ENCODE assay signal across 8 mouse cellular contexts in the genomic region with DNA sequence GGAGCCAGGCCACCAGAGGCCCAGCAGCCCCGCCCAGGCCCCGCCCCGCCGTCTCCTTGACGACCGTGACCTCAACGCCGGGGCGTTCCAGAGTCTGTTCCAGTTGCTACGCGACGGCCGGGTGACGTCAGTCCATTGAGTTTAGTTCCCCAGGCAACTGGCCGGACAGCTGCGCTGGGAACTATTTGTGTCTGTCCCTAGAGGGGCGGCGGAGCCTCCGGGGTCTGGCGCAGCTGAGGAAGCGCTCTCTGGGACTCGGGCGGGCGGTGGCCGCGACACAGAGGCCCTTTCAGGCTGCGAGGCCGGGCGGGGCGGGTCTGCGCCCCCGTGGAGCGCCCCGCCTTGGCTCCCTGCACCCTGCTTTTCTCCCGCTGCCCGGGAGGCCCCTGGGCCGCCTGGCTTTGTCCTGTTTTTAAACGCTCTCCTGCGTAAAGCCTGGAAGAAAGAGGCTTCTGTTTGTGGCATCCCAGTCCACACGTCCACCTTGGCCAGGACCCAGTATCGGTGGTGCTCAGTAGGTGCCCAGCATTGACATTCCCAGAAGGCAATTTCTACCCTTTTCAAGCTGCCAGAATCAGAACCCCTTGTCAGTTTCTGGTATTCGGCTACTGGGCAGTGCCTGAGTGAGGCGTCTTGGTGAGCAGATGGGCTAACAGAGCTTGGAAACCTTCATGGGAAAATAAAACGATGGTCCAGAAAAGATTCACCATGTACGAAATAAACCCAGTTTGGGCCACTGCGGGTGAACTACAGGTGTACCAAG. TPM values are rescaled to one million over a fixed set of nuclear protein-coding genes. Genes with fewer than 3 reads are reported as not detected.
DNase-seq lines count a peak whose midpoint lies in the region; ATAC-seq and TF ChIP-seq lines count a peak whose summit lies in the region.

No protein-coding gene starts in this region.

- no peaks in the 10 kb centered on the region for H3K27me3 ChIP-seq in heart, embryonic 12.5 days (replicated peaks)
- H3K27me3 ChIP-seq in kidney, postnatal 0 days (ENCODE audit: insufficient read depth, low read length): no peaks in the 10 kb centered on the region
- H3K27me3 ChIP-seq in liver, embryonic 11.5 days (replicated peaks; ENCODE audit: control insufficient read depth, insufficient read depth, low read length): 0 out of 2 replicates have a peak, but pooled peaks cover 3% of the 10 kb centered on the region
- H3K27me3 ChIP-seq in stomach, embryonic 14.5 days (ENCODE audit: control insufficient read depth, insufficient read depth, low read length): no peaks in the 10 kb centered on the region

- 4% methylated on average over 46 of the region's 46 CpGs for whole genome bisulfite sequencing in heart, embryonic 12.5 days
- WGBS in kidney, postnatal 0 days: 3% methylated on average over 46 of the region's 46 CpGs
- WGBS in liver, embryonic 11.5 days: 6% methylated on average over 46 of the region's 46 CpGs
- WGBS in stomach, embryonic 14.5 days: 4% methylated on average over 38 of the region's 46 CpGs

- no peaks in the 10 kb centered on the region for H3K36me3 ChIP-seq in heart, embryonic 12.5 days
- no peaks in the 10 kb centered on the region for H3K36me3 ChIP-seq in kidney, postnatal 0 days (ENCODE audit: insufficient read depth, low read length)
- no peaks in the 10 kb centered on the region for H3K36me3 ChIP-seq in liver, embryonic 11.5 days (ENCODE audit: control insufficient read depth, insufficient read depth, low read length)
- no peaks in the 10 kb centered on the region for H3K36me3 ChIP-seq in stomach, embryonic 14.5 days (ENCODE audit: control insufficient read depth, insufficient read depth, low read length)

- peak overlapping the region; percentile 99 for H3K27ac ChIP-seq in heart, embryonic 12.5 days (ENCODE audit: poor library complexity, severe bottlenecking)
- H3K27ac ChIP-seq in kidney, postnatal 0 days: peak overlapping the region; percentile 98
- peak overlapping the region; percentile 95 for H3K27ac ChIP-seq in liver, embryonic 11.5 days (ENCODE audit: low read depth, low read length)
- H3K27ac ChIP-seq in stomach, embryonic 14.5 days (ENCODE audit: low read length): peak overlapping the region; percentile 99

- TF ChIP-seq CTCF in kidney, postnatal 0 days (IDR thresholded peaks at IDR 0.05; ENCODE audit: low read depth): no peak

- H3K4me3 ChIP-seq in heart, embryonic 12.5 days: peak overlapping the region; percentile 48
- H3K4me3 ChIP-seq in kidney, postnatal 0 days (replicated peaks; ENCODE audit: low read depth, low read length): peak overlapping the region; percentile 49
- H3K4me3 ChIP-seq in liver, embryonic 11.5 days (ENCODE audit: low read depth, low read length): peak overlapping the region; percentile 53
- peak overlapping the region; percentile 40 for H3K4me3 ChIP-seq in stomach, embryonic 14.5 days (ENCODE audit: low read depth, low read length)

- H3K9me3 ChIP-seq in heart, embryonic 12.5 days (replicated peaks): no peaks in the 10 kb centered on the region
- H3K9me3 ChIP-seq in kidney, postnatal 0 days (replicated peaks; ENCODE audit: low read length): no peaks in the 10 kb centered on the region
- H3K9me3 ChIP-seq in liver, embryonic 11.5 days (ENCODE audit: control insufficient read depth, low read length): no peaks in the 10 kb centered on the region
- no peaks in the 10 kb centered on the region for H3K9me3 ChIP-seq in stomach, embryonic 14.5 days (ENCODE audit: control insufficient read depth, low read depth, low read length)

- peaks cover 54% of the 10 kb centered on the region for H3K4me1 ChIP-seq in heart, embryonic 12.5 days (replicated peaks)
- H3K4me1 ChIP-seq in kidney, postnatal 0 days (replicated peaks; ENCODE audit: insufficient read depth, low read length): peaks cover 16% of the 10 kb centered on the region
- H3K4me1 ChIP-seq in liver, embryonic 11.5 days (replicated peaks; ENCODE audit: control insufficient read depth, insufficient read depth, low read length): peaks cover 36% of the 10 kb centered on the region
- peaks cover 22% of the 10 kb centered on the region for H3K4me1 ChIP-seq in stomach, embryonic 14.5 days (ENCODE audit: control insufficient read depth, insufficient read depth, low read length)

- H3K9ac ChIP-seq in heart, embryonic 12.5 days: peak overlapping the region; percentile 87
- H3K9ac ChIP-seq in kidney, postnatal 0 days (ENCODE audit: low read depth, low read length): peak overlapping the region; percentile 82
- H3K9ac ChIP-seq in liver, embryonic 11.5 days (ENCODE audit: low read depth, low read length): peak overlapping the region; percentile 75
- H3K9ac ChIP-seq in stomach, embryonic 14.5 days (replicated peaks; ENCODE audit: low read depth, low read length): peak overlapping the region; percentile 78

- peak overlapping the region; percentile 84 for H3K4me2 ChIP-seq in heart, embryonic 12.5 days
- H3K4me2 ChIP-seq in kidney, postnatal 0 days (ENCODE audit: low read length): peak overlapping the region; percentile 84
- peak overlapping the region; percentile 88 for H3K4me2 ChIP-seq in liver, embryonic 11.5 days
- H3K4me2 ChIP-seq in stomach, embryonic 14.5 days (replicated peaks; ENCODE audit: low read depth, low read length): peak overlapping the region; percentile 74

- peak; percentile 100 for DNase-seq in B cell, adult 2 months
- peak; percentile 99 for DNase-seq in brain, adult 2 months (ENCODE audit: low read depth, low spot score)
- DNase-seq in kidney, postnatal 0 days (ENCODE audit: low spot score): peak; percentile 99
- peak; percentile 100 for DNase-seq in liver, embryonic 11.5 days (ENCODE audit: low spot score)
- peak; percentile 98 for DNase-seq in naive thymus-derived CD4-positive, alpha-beta T cell, adult 2 months (ENCODE audit: low read depth)

- peak; percentile 87 for ATAC-seq in erythroblast, adult 5-6 weeks (replicated peaks; ENCODE audit: low FRiP score, poor library complexity, severe bottlenecking)
- ATAC-seq in heart, embryonic 12.5 days (ENCODE audit: insufficient number of reproducible peaks, low FRiP score): peak; percentile 94
- peak; percentile 93 for ATAC-seq in kidney, postnatal 0 days (replicated peaks; ENCODE audit: low FRiP score, low read depth)
- peak; percentile 93 for ATAC-seq in liver, embryonic 11.5 days (replicated peaks; ENCODE audit: low FRiP score)
- peak; percentile 92 for ATAC-seq in stomach, embryonic 14.5 days (ENCODE audit: insufficient number of reproducible peaks, insufficient read depth, low FRiP score, low read depth)

RNA-seq across cellular contexts. Expression of a gene that starts 8.5 kb away (rescaled TPM):
- not detected in 2 replicates for total RNA-seq in erythroblast, adult 5-6 weeks (2015; ENCODE audit: low replicate concordance)
- total RNA-seq in erythroblast, adult 5-6 weeks (2017; ENCODE audit: low replicate concordance): not detected in 2 replicates
- polyA plus RNA-seq in heart, embryonic 12.5 days (2016; fragmentation: Nextera tagmentation; extraction: Ambion mirVana): not detected in 2 replicates
- polyA plus RNA-seq in kidney, postnatal 0 days (2015; fragmentation: Nextera tagmentation; extraction: Ambion mirVana): not detected in 2 replicates
- polyA plus RNA-seq in liver, embryonic 11.5 days (2014; fragmentation: Nextera tagmentation; extraction: Ambion mirVana): not detected in 2 replicates
- polyA plus RNA-seq in stomach, embryonic 14.5 days (2014; fragmentation: Nextera tagmentation; extraction: Ambion mirVana): not detected in 2 replicates

RNA-seq across cellular contexts. Expression of a gene that starts 8.6 kb away (rescaled TPM):
- not detected in 2 replicates for total RNA-seq in erythroblast, adult 5-6 weeks (2015; ENCODE audit: low replicate concordance)
- total RNA-seq in erythroblast, adult 5-6 weeks (2017; ENCODE audit: low replicate concordance): not detected in 2 replicates
- polyA plus RNA-seq in heart, embryonic 12.5 days (2016; fragmentation: Nextera tagmentation; extraction: Ambion mirVana): not detected in 2 replicates
- polyA plus RNA-seq in kidney, postnatal 0 days (2015; fragmentation: Nextera tagmentation; extraction: Ambion mirVana): not detected in 2 replicates
- not detected in 2 replicates for polyA plus RNA-seq in liver, embryonic 11.5 days (2014; fragmentation: Nextera tagmentation; extraction: Ambion mirVana)
- polyA plus RNA-seq in stomach, embryonic 14.5 days (2014; fragmentation: Nextera tagmentation; extraction: Ambion mirVana): not detected in 2 replicates

Comparison
In these comparisons a context has a peak if more than half of its experiments do, and no peak if none do; other contexts are left out.
1. Peak in every context shown above with its lines: DNase-seq, ATAC-seq, H3K4me3 ChIP-seq and H3K27ac ChIP-seq.